In genomic region chr19:56724126-56724597, GRCm38 (mm10) we compare ENCODE assay signal across 8 mouse cellular contexts. TPM values are rescaled to one million over a fixed set of nuclear protein-coding genes. Genes with fewer than 3 reads are reported as not detected.
DNase-seq lines count a peak whose midpoint lies in the region; ATAC-seq and TF ChIP-seq lines count a peak whose summit lies in the region.

No protein-coding gene starts in this region.

- H3K27ac ChIP-seq in cerebellum, adult 2 months (ENCODE audit: insufficient read depth, low read length) = no peak overlapping the region
- H3K27ac ChIP-seq in embryonic facial prominence, embryonic 15.5 days (replicated peaks) = no peak overlapping the region
- H3K27ac ChIP-seq in kidney, adult 2 months (ENCODE audit: insufficient read depth, low read depth, low read length) = no peak overlapping the region

- no peaks in the 10 kb centered on the region for H3K36me3 ChIP-seq in embryonic facial prominence, embryonic 15.5 days
- no peaks in the 10 kb centered on the region for H3K36me3 ChIP-seq in kidney, adult 2 months (ENCODE audit: control insufficient read depth, insufficient read depth, low read length)

- WGBS in cerebellum, adult 2 months = 14% methylated on average over 13 of the region's 13 CpGs
- WGBS in embryonic facial prominence, embryonic 15.5 days = 7% methylated on average over 13 of the region's 13 CpGs
- 10% methylated on average over 13 of the region's 13 CpGs for WGBS in kidney, adult 2 months

- ATAC-seq in embryonic facial prominence, embryonic 15.5 days (ENCODE audit: insufficient number of reproducible peaks, low FRiP score, low TSS enrichment, low read depth) = no peak
- no peak for ATAC-seq in monocyte, adult 5-6 weeks (replicated peaks; ENCODE audit: insufficient number of reproducible peaks, low FRiP score, low TSS enrichment, poor library complexity, severe bottlenecking)

- TF ChIP-seq POLR2A in cerebellum, adult 2 months (IDR thresholded peaks at IDR 0.05; ENCODE audit: borderline replicate concordance, insufficient read depth, low read length) = no peak
- TF ChIP-seq POLR2A in kidney, adult 2 months (IDR thresholded peaks at IDR 0.05; ENCODE audit: low read depth, low read length) = no peak

- no peak overlapping the region for H3K9ac ChIP-seq in embryonic facial prominence, embryonic 15.5 days

- DNase-seq in cerebellum, adult 2 months = no peak
- no peak for DNase-seq in cerebellum, adult 9-11 months
- peak; percentile 47 for DNase-seq in kidney, adult 2 months
- peak; percentile 45 for DNase-seq in lung, postnatal 25 days (ENCODE audit: low spot score)
- DNase-seq in layer of hippocampus, adult 9-11 months = no peak
- no peak for DNase-seq in adrenal gland, adult (ENCODE audit: inconsistent age in 2 of 2, low spot score in 1 of 2)

- no peaks in the 10 kb centered on the region for H3K9me3 ChIP-seq in embryonic facial prominence, embryonic 15.5 days (replicated peaks)

- H3K4me3 ChIP-seq in cerebellum, adult 2 months (replicated peaks; ENCODE audit: insufficient read depth, low read depth, low read length) = peak overlapping the region; percentile 2
- H3K4me3 ChIP-seq in embryonic facial prominence, embryonic 15.5 days (replicated peaks) = peak overlapping the region; percentile 52
- H3K4me3 ChIP-seq in kidney, adult 2 months (ENCODE audit: insufficient read depth, low read depth, low read length) = peak overlapping the region; percentile 41

- peaks cover 5% of the 10 kb centered on the region; the same call in 1 of the 2 replicates for H3K27me3 ChIP-seq in cerebellum, adult 2 months (ENCODE audit: control insufficient read depth, insufficient read depth, low read length)
- peaks cover 61% of the 10 kb centered on the region for H3K27me3 ChIP-seq in embryonic facial prominence, embryonic 15.5 days
- 0 out of 2 replicates have a peak, but pooled peaks cover 2% of the 10 kb centered on the region for H3K27me3 ChIP-seq in kidney, adult 2 months (replicated peaks; ENCODE audit: control insufficient read depth, insufficient read depth, low read length)

- peak overlapping the region; percentile 89 for H3K4me2 ChIP-seq in embryonic facial prominence, embryonic 15.5 days (replicated peaks)

- TF ChIP-seq CTCF in cerebellum, adult 2 months (IDR thresholded peaks at IDR 0.05; ENCODE audit: borderline replicate concordance, insufficient read depth, low read depth, low read length) = no peak
- no peak for TF ChIP-seq CTCF in kidney, adult 2 months (conservative IDR thresholded peaks at IDR 0.05; ENCODE audit: insufficient read depth, insufficient read length, low read depth, low read length)

- H3K4me1 ChIP-seq in cerebellum, adult 2 months (ENCODE audit: control insufficient read depth, insufficient read depth, low read length) = no peaks in the 10 kb centered on the region; the same call in 1 of the 2 replicates
- H3K4me1 ChIP-seq in embryonic facial prominence, embryonic 15.5 days = peaks cover 33% of the 10 kb centered on the region
- 0 out of 2 replicates have a peak, but pooled peaks cover 2% of the 10 kb centered on the region for H3K4me1 ChIP-seq in kidney, adult 2 months (ENCODE audit: control insufficient read depth, insufficient read depth, low read length)

RNA-seq across cellular contexts. Expression of gene Adrb1, which starts 2.2 kb away (rescaled TPM):
- polyA plus RNA-seq in cerebellum, adult 2 months (2012; rRNA removed) = 4.0 and 4.1 TPM in 2 replicates
- polyA plus RNA-seq in embryonic facial prominence, embryonic 15.5 days (2015; fragmentation: Nextera tagmentation; extraction: Ambion mirVana) = 1.3 and 1.7 TPM in 2 replicates
- polyA plus RNA-seq in kidney, adult 2 months (2012; rRNA removed) = 2.7 and 3.4 TPM in 2 replicates
- total RNA-seq in monocyte, adult 5-6 weeks (2017) = 12.4 to 20.2 TPM (median 15.5 TPM) in 3 replicates

Comparison
In these comparisons a context has a peak if more than half of its experiments do, and no peak if none do; other contexts are left out.
1. DNase-seq: peak in kidney, adult 2 months (single experiment) and lung, postnatal 25 days (single experiment); none in cerebellum, adult 2 months (0 of 2), cerebellum, adult 9-11 months (single experiment), layer of hippocampus, adult 9-11 months (single experiment) and adrenal gland, adult (0 of 2).
2. H3K4me3 ChIP-seq: peak in every context shown above with its lines; median percentile 52 in embryonic facial prominence, embryonic 15.5 days; 41 in kidney, adult 2 months; 2 in cerebellum, adult 2 months.